Mouse (Mus musculus) cerebellum, adult 11 months (tissue): Measurements from ENCODE around the gene Nup214.

Experiments
- DNase-seq: peaks from one replicate; pipeline ENCODE4 v3.0.0; 2022

The Nup214 gene

DNA sequence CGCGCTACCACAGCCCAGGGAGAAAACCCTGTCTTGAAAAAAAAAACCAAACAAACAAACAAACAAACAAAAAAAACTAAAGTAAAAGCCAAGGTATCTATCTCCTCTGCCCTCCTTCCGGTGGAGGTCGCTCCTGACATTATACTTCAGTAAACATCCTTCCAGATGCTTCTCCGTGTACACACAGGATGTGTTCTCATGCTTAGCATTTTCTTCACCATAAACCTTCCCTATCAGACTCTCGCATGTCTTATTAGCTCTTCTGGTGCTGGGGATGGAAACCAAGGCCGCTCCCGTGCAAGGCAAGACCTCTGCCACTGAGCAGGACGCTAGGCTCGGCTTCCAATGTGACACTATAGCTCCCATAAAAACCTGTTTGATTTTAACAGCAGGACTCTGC is 103.5 kb downstream of the Nup214 start:
- no peak for DNase-seq

- DNase-seq: no peak
These were observed 104.3 kb downstream of the Nup214 start for GRCm38 (mm10) chr2:32078522-32078921.

DNA sequence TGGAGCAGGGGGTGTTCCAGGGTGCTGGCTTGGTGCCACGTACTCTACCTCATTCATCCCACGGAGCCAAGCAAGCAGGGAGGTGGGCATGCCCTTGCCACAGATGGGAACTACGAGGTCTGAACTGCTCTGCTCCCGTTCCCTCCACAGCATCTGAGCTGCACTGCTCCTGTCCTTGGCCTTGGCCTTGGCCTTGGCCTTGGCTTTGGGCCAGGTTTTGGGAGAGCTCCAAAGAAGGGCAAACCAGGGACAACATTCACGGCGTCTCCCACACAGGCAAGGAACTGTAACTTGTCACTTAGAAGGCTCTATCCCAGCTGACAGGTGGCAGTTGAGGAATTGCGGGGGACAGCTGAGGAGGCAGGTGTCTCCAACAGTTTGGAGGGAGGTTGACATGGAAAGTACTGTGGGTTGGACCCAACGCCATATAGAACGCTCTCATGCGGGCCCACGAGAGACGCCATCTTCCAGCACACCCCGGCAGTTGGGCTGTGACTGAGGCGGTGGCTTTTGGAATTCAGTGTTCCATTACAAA is 105.0 kb downstream of the Nup214 start:
- no peak for DNase-seq

GRCm38 (mm10) chr2:32080681-32081080 is 106.4 kb downstream of the Nup214 start:
- no peak for DNase-seq

DNA sequence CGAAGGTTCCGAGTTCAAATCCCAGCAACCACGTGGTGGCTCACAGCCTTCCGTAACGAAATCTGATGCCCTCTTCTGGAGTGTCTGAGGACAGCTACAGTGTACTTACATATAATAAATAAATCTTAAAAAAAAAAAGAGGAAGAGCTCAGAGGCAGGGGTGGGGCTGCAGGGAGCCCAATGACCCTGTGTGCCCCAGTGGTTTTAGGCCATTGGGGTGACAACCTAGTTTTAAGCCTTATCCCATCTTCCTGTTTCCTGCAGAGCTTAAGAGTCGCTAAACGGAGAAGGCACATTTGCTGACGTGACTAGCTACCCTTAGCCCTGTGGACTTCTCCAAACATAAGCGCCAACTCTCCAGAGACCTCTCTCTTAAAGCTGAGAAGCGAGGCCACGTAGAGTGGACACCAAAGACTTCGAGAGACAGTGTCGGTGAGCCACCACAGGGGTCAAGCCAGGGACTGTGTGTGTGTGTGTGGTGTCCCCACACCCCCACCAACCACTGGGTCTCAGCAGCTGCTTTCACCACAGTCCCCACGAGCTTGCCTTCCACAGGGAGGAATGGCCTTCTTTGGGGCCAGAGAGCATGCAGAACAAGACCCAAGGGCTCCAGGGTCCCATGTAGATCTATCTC is 107.2 kb downstream of the Nup214 start:
- DNase-seq: no peak

- no peak for DNase-seq
These were observed 108.0 kb downstream of the Nup214 start for GRCm38 (mm10) chr2:32082229-32082628.

GRCm38 (mm10) chr2:32083159-32084011 is 109.1 kb downstream of the Nup214 start:
- DNase-seq: peak; percentile 32

DNA sequence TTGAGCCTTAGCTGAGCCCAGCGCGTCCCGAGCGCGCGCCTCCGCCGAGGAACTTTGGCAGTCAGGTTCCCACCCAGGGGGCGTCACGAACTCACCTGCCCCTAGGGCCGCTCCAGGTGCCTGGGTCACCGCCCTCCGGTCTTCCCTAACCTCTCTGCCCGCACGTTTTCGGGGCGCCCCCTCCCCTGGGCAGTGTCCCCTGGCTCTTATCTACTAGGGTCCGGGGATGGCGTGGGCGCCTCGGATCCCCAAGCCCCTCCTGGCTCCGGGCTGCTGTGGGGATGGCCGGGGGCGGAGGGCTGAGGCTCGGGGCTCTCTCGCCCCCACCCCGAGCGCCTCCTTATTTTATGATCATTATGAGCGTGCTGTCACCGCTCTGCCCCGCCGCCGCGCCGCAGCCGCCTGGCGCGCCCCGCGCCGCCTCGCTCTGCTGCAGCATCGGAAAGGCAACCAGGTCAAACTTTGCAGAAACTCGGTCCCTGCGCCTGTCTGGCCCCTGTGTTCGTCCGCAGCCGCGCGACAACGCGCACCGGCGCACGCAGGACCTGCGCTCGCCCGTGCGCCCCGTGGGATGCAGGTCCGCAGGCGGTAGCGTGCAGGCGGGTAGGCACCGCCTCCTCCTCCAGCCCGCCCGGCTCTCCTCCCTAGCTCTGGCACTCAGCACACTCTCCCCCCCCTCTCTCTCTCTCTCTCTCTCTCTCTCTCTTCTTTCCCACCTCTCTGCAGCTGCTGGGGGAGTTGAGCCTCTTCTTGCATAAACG is 110.1 kb downstream of the Nup214 start, which contains the start of gene Fam78a:
Fam78a (minus strand) TSS at position 747 of the 761 bp plus-strand sequence.
- DNase-seq: peak; percentile 31

GRCm38 (mm10) chr2:32084872-32085199 is 110.6 kb downstream of the Nup214 start:
- DNase-seq: no peak

DNA sequence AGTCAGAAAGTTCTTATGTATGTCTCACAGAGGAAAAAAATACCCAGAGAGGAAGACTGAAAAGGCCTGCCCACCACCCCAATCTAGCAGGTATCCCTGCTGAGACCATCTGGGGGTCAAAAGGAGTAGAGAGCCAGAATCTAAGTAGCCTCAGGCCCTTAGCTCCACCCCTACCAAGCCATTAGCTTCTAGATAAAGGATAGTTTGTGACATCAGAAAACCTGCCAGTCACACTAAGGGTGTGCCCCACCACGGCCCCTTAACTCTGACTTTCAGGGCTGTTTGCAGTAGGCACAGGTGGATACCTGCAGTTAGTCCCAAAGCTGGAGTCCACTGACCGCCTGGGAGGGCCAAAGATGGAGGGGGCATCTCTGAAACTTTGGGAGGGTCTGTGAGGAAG is 111.0 kb downstream of the Nup214 start:
- DNase-seq: no peak

GRCm38 (mm10) chr2:32087606-32088005 is 113.4 kb downstream of the Nup214 start:
- DNase-seq: no peak

GRCm38 (mm10) chr2:32088372-32088981 is 114.2 kb downstream of the Nup214 start:
- DNase-seq: no peak

GRCm38 (mm10) chr2:32089606-32090005 is 115.4 kb downstream of the Nup214 start:
- no peak for DNase-seq

GRCm38 (mm10) chr2:32090145-32090544 is 115.9 kb downstream of the Nup214 start:
- DNase-seq: no peak

DNA sequence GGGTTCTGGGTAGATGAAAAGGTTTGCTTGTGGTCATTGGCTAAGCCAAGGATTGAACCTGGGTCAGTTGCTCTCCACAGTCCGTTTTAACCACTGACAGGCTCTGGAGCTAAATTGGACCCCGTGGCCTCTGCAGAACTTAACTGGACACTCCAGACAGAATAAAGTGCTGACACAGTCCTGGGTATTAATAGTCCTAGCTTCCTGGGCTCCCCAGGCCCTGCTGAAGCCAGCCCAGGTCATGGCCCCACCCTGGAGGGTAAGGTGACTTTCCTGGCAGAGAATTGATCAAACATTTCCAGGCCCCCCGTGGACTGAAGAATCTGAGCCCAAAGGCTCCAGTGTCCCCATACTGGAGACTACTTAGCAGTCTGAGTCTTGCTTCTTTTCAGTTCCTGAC is 117.7 kb downstream of the Nup214 start:
- DNase-seq: no peak

- DNase-seq: no peak
These were observed 119.9 kb downstream of the Nup214 start for GRCm38 (mm10) chr2:32094001-32094707.

DNA sequence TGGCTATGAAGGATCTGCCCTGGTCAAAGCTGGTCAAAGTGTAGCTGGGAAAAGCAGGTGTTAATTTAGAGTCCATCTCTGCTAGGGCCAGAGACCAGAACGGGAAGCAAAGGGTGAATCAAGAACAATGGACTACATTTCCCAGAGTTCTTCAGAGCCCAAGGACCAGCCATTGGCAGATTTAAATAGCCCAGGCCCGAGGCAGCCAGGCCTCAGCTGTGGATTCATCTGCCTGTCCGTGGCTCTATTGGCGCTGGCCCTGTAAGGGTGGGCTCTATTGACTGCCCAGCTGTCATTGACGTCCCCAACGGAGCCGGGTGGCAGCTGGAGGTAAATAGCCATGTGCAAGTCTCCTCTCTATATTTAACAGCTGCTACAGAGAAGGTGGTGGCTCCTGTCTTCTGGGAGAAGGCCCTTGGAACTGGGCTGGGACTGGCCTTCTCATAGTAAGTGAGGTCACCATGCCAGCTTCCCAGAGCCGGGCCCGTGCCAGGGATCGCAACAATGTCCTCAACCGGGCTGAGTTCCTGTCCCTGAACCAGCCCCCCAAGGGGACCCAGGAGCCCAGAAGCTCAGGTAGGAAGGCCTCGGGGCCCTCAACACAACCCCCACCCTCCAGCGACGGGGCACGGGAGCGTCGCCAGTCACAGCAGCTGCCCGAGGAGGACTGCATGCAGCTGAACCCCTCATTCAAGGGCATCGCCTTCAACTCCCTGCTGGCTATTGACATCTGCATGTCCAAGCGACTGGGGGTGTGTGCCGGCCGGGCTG is 121.3 kb downstream of the Nup214 start, which contains the start of gene Plpp7:
Plpp7 (plus strand) TSS at position 178 of the 771 bp plus-strand sequence.
- peak; percentile 76 for DNase-seq

GRCm38 (mm10) chr2:32096122-32096420 is 121.8 kb downstream of the Nup214 start:
- DNase-seq: peak; percentile 70

DNA sequence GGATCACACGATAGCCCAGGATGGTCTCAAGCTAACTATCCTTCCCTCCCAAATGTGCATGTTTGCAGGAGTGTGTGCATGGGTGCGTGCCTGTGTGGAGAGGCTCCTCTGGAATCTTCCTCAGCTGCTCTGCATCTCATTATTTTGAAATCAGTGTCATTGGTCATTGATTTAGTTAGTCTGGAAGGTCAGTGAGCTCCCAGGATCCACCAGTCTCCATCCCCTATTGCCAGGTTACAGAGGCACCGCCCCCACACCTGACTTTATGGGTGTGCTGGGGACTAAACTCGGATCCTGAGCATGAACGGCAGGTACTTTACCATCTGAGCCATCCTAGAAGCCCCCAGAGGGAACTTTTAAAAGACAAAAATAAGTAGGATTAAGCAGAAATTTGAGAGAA is 128.7 kb downstream of the Nup214 start:
- DNase-seq: no peak

DNA sequence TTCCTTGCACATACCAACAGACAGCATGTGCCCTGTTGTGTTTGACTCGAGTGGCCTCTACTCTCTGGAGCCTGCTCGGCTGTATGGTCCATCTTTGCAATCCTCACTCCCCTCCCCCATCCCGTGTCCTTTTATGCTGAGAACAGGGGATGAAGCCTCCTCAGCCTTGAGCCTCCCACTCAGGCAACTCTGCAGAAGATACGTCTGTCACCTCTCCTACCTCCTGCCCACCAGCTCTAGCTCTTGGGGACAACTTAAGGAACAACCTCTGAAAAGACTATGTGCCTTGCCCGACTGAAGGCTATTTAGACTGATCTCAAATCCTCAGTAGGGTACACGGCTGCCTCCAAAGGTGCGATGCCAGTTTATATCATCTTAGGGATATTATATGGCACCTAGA is 129.3 kb downstream of the Nup214 start:
- DNase-seq: no peak
